Mouse (Mus musculus) kidney, postnatal 14 days (tissue): Measurements from ENCODE around the gene Nmt1.

Experiments used
- DNase-seq: peaks from one replicate; pipeline ENCODE4 v3.0.0; 2022; ENCODE audit warnings: mixed read lengths

Nmt1 gene

GRCm38 (mm10) chr11:103113005-103113404 is 85.0 kb downstream of the Nmt1 start:
- DNase-seq: no peak

GRCm38 (mm10) chr11:103113771-103114170 is 85.8 kb downstream of the Nmt1 start:
- DNase-seq: no peak

- DNase-seq: no peak
These were observed 86.4 kb downstream of the Nmt1 start for GRCm38 (mm10) chr11:103114270-103114943.

DNA sequence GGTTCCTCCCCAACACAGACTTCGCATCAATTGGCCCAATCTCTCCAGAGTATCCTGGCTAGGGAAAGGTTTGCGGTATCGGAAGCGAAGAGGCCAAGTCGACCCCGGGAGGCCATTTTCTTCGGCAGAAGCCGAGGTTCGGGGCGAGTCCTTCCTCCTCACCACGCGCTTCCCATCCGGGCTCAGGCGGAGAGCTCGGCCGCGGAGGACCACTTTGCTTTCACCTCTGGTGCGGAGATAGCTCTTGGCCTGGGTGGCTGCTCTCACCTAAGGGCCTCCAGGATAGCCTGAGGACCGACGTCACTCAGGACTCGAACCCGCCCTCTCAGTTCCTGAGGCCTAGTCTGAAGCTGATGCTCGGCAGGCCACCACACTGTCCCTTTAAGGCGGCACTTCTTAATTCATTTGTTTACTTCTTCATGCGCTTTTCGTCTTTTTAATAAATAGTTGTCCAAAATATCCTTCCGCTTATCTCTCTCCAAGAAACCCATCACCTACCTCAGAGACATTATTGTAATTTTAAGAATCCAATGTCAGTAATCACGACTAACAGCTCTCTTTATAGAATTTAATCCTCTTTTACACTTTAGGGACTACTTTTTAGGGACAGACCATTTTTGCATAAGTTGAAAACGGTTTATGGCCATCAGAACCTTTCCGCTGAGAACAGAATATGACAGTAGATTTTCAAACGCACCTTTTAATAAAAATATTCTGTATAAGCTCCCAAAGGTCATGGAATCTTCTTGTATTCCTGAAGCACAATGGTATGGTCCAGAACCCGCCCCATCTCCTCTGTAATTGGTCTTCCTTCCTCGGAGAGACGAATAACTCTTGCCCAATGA is 87.4 kb downstream of the Nmt1 start:
- DNase-seq: peak; percentile 90

- peak; percentile 100 for DNase-seq
These were observed 88.2 kb downstream of the Nmt1 start, which contains the start of gene Hexim1 for GRCm38 (mm10) chr11:103116008-103116818. TSS of gene Hexim1 (plus strand) at chr11:103116231.

DNA sequence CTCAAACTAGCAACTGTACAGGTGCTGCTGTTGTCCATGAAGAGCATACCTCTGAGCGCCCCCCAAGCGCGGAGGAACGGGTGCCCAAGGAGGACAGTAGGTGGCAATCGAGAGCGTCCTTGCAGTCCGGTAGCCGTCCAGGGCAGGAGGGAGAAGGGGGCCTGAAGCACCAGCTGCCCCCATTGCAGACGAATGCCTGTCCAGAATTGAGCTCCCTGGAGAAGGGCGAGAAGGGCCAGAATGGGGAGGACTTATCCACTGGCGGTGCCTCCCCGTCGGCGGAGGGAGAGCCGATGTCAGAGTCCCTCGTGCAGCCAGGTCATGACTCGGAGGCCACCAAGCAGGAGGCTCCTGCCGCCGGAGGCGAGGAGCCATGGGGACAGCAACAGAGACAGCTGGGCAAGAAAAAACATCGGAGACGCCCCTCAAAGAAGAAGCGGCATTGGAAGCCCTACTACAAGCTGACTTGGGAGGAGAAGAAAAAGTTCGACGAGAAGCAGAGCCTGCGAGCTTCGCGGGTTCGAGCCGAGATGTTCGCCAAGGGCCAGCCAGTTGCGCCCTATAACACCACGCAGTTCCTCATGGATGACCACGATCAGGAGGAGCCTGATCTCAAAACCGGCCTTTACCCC is 89.1 kb downstream of the Nmt1 start:
- peak; percentile 84 for DNase-seq

DNA sequence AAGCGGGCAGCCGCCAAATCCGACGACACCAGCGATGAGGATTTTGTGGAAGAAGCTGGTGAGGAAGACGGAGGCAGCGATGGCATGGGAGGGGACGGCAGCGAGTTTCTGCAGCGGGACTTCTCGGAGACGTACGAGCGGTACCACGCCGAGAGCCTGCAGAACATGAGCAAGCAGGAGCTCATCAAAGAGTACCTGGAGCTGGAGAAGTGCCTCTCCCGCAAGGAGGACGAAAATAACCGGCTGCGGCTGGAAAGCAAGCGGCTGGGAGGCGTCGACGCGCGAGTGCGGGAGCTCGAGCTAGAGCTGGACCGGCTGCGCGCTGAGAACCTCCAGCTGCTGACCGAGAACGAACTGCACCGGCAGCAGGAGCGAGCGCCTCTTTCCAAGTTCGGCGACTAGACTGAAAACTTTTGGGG is 89.6 kb downstream of the Nmt1 start:
- peak; percentile 57 for DNase-seq
